Mouse (Mus musculus) myocyte (in vitro differentiated cells): Measurements from ENCODE around the gene Pafah1b1.

Experiments used
- CEBPB ChIP-seq: IDR thresholded peaks from 2 replicates; pipeline ENCODE4 v1.6.1; 2011; ENCODE audit warnings: mild to moderate bottlenecking, moderate library complexity; ENCODE audit not compliant: poor library complexity, insufficient read depth, severe bottlenecking
- MYOG ChIP-seq, 3 experiments: IDR thresholded peaks; one replicate each; pipeline ENCODE4 v1.6.1; 2011; ENCODE audit warnings: control low read depth in 2 of 3, low read depth in 2 of 3, mild to moderate bottlenecking in 2 of 3; ENCODE audit not compliant: insufficient read length in 2 of 3, control insufficient read depth in 1 of 3, insufficient read depth in 1 of 3
- POLR2A ChIP-seq: IDR thresholded peaks from one replicate; pipeline ENCODE4 v1.6.1; 2011; ENCODE audit warnings: low read depth, mild to moderate bottlenecking, control low read depth, moderate library complexity; ENCODE audit not compliant: insufficient read length
- USF1 ChIP-seq: IDR thresholded peaks from one replicate; pipeline ENCODE4 v1.6.1; 2011; ENCODE audit warnings: low read depth, mild to moderate bottlenecking, control low read depth, moderate library complexity

DNA sequence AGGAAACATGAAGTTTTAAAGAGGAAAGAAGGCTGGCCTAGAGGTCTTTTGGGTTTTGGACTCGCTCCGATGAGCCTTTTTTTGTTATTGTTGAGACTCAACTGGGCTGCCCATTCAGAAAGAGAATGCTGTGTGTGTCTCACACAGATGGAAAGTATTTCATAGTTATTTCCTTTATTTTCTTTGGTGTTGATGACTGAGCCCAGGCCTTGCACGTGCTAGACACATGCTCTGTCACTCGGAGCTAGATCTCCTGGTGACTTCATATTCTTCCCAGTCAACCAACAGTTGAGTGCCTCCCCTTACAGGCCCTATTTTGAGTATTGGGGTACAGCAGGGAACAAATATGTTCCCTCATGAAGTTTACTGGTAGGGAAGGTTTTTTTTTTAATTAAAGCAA is 47.2 kb upstream of the Pafah1b1 start:
- TF ChIP-seq POLR2A (no peak), CEBPB (no peak), MYOG (IDR thresholded peaks at IDR 0.05; ENCODE audit: control insufficient read depth in 1 of 3, insufficient read depth in 1 of 3, insufficient read length in 2 of 3, low read depth in 2 of 3) (no peak), USF1 (no peak)
